Mouse (Mus musculus): ENCODE data around the gene Ppp1r13b. TPM values are rescaled to one million over a fixed set of nuclear protein-coding genes. Genes with fewer than 3 reads are reported as not detected.

Ppp1r13b gene
- polyA plus RNA-seq, 1 experiment from 2014 or later, result 8.1 TPM

DNA sequence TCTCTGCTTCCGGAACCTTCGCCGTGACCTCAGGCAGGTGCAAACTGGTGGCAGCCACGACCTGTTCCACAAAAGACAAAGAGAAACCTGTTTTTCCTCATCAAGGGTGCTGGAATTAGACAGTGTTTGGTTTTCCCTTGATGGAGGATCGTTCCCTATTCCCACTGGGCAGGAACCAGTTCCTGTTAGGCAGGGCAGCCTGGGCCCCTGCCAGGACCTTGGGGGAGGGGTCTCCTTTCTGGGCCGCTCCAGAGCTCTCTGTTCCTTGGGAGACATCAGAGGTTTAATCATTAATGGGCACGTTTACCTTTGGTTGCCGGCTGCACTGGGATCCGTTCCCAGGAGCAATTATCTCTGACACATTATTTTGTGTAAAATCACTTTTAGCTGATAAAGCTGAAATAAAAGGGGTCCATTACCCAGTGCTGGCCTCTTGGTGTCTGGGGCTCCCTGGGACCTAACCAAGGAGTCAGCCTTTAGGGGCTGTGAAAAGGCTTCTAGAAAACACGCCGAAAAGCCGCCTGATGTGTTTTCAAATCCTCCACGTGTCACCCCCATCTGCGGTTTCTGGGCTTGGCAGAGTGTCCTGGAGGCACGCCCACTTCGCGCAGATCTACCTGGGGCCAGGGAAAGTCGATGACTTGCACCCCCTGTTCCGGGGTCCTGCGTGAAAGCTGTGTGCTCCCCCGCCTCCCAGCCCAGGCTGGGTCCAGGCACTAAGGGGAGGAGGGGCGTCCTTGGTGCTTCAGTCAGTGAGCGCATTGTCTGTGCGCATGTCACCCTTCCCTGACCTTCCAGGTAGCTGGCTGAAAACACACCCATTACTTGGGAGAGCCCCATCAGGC, 29.0 kb upstream of the Ppp1r13b start:
- H3K27me3 ChIP-seq (replicated peaks), result 0 out of 2 replicates have a peak, but pooled peaks cover 2% of the 10 kb centered on the region
- H3K9me3 ChIP-seq (replicated peaks), result no peaks in the 10 kb centered on the region
- H3K4me1 ChIP-seq, result peaks cover 62% of the 10 kb centered on the region
- peak overlapping the region; percentile 21 for H3K4me2 ChIP-seq
- H3K9ac ChIP-seq, result no peak overlapping the region
- no peak overlapping the region for H3K27ac ChIP-seq
- no peak overlapping the region for H3K4me3 ChIP-seq
- 48% methylated on average over 24 of the region's 24 CpGs for WGBS (ENCODE audit: insufficient replicate concordance)
- no peak for ATAC-seq
- peaks cover under 1% of the 10 kb centered on the region; the same call in 1 of the 2 replicates for H3K36me3 ChIP-seq

DNA sequence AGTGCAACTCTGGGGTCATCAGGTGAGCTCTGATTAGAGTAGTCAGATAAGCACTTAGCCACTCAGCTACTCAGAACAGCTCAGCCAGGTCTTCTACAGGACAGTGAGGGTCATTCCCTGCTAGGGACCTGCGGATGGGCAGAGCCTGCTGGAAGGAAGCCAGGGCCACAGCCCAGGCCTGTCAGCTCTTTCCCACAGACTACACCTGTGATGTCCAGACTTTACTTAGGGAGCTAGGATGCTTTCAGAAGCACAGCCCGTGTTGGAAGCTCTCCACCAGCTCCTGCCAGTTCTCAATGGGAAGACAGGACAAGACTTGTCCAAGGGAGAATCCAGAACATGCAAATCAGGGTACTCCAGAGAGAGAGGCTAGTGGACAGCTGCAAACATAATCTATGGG, 26.1 kb upstream of the Ppp1r13b start:
- Histone ChIP-seq H3K4me3 (no peak overlapping the region), H3K9ac (no peak overlapping the region), H3K4me2 (peak overlapping the region; percentile 32; the same call in 1 of the 2 replicates), H3K4me1 (peaks cover 54% of the 10 kb centered on the region), H3K27me3 (replicated peaks) (0 out of 2 replicates have a peak, but pooled peaks cover 6% of the 10 kb centered on the region), H3K36me3 (no peaks in the 10 kb centered on the region), H3K27ac (0 out of 2 replicates have a peak overlapping the region, but pooled peaks have one; percentile 21), H3K9me3 (replicated peaks) (no peaks in the 10 kb centered on the region)
- ATAC-seq, result no peak
- WGBS (ENCODE audit: insufficient replicate concordance), result 69% methylated on average over 2 of the region's 2 CpGs

DNA sequence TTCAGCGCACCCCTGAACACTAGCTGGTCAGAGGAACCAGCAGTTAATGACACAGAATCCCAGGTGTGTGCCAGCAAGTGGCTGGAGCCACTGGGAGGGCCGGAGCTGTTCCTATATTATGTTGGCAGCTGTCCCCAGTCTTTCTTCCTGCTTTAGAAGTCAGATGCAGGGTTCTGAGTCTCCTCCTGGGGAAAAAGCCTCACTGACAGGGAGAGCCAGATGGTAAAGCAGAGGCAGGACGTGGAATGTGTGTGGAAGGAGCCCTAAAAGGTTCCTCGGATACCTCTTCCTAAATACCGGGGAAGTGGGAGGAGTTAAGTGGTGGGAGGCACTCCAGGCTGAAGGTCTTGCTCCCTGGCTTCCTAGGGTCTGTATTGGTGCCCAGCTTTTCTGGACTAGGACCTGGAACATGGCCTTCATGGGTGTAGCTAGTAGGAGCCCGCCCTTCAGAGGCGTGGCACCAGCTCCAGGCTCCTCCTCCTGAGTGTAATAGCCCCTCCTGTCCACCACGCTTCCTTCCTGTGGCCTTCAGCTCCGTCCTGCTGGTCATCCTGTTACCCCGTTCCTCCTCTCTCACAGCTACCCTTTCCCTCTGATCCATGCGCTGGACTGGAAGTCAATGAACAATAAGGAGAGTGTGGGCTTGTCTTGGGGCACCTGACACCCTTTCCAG, 25.3 kb upstream of the Ppp1r13b start:
- Histone ChIP-seq H3K36me3 (no peaks in the 10 kb centered on the region), H3K4me3 (no peak overlapping the region), H3K27me3 (replicated peaks) (0 out of 2 replicates have a peak, but pooled peaks cover 6% of the 10 kb centered on the region), H3K4me1 (peaks cover 46% of the 10 kb centered on the region), H3K4me2 (peak overlapping the region; percentile 32), H3K9me3 (replicated peaks) (no peaks in the 10 kb centered on the region), H3K9ac (no peak overlapping the region), H3K27ac (no peak overlapping the region; the same call in 1 of the 2 replicates)
- peak; percentile 73 for ATAC-seq
- 35% methylated on average over 11 of the region's 11 CpGs for WGBS (ENCODE audit: insufficient replicate concordance)

DNA sequence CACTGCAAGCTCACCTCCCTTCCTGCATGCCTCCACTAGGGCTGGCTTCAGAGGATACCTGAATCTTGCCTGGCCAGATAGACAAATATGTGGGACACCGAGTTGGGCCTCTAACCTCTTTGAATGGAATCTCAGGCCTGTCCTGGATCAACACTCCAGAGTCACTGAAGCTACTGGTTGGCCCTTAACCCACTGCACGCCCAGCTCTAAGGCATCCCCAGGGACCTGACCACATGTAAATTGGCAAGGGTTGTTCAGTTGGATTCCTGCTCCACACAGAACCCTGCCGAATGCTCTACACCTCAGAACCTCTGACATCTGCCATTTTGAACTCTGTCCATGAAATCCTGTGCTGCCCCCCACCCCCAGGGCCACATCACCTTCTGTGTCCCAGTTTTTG, 24.6 kb upstream of the Ppp1r13b start:
- H3K27ac ChIP-seq, result no peak overlapping the region
- peaks cover 39% of the 10 kb centered on the region for H3K4me1 ChIP-seq
- H3K4me2 ChIP-seq, result no peak overlapping the region
- H3K27me3 ChIP-seq (replicated peaks), result 0 out of 2 replicates have a peak, but pooled peaks cover 6% of the 10 kb centered on the region
- H3K36me3 ChIP-seq, result no peaks in the 10 kb centered on the region
- no peak overlapping the region for H3K4me3 ChIP-seq
- no peak overlapping the region for H3K9ac ChIP-seq
- WGBS (ENCODE audit: insufficient replicate concordance), result 65% methylated on average over 3 of the region's 3 CpGs
- no peaks in the 10 kb centered on the region for H3K9me3 ChIP-seq (replicated peaks)
- ATAC-seq, result no peak

DNA sequence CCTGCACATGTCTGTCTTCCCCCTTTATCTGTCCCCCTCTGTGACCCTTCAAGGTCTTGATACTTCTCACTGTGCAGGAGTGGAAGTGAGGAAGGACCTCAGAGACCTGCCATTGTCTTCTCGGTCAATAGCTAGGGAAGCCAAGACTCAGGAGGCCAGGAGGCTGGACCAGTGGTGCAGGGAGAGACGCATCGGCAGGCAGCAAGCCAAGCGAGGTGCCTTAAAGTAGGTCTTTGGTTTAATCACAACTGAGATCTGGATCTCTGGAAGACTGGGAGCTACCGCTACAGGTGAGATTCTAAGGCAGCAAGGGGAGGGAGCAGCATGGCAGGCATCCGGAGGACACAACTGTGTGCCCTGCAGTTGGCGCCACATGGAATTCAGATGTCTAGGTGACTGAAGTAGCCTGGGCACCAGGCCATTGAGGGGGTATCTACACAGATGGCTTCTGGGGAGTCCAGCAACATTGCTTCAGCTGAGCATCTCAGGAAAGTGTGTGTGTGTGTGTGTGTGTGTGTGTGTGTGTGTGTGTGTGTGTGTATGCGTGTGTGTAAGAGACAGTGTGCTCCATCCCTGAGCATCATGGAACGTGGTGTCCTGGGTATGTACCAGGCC, 23.6 kb upstream of the Ppp1r13b start:
- Histone ChIP-seq H3K9ac (no peak overlapping the region), H3K27ac (no peak overlapping the region), H3K4me1 (peaks cover 29% of the 10 kb centered on the region), H3K4me2 (no peak overlapping the region), H3K9me3 (replicated peaks) (no peaks in the 10 kb centered on the region), H3K36me3 (no peaks in the 10 kb centered on the region), H3K4me3 (no peak overlapping the region), H3K27me3 (replicated peaks) (0 out of 2 replicates have a peak, but pooled peaks cover 6% of the 10 kb centered on the region)
- 70% methylated on average over 9 of the region's 9 CpGs for WGBS (ENCODE audit: insufficient replicate concordance)
- no peak for ATAC-seq

DNA sequence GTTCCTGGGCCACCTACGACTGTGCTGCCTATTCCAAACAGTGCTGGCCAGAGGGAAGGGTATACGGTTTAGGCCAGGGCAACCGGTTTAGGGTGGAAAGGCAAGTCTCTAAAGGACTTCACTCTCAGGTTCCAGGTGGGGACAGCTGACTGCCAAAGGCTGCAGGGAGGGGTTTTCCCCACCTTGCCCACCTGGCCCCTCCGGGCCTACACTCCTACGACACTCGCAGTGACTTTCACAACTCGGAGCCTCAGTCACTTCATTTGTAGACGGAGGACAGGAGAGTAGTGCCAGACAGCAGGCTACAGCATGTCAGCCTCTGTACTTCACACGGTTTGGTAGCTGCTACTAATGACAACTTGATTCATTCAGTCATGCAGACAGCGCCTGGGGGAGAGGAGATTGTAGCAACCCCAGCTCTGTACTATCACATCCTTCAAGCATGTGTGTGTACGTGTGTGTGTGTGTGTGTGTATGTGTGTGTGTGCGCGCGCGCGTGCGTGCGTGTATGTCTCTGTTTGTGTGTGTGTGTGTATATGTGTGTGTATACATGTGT, 20.6 kb upstream of the Ppp1r13b start:
- H3K4me3 ChIP-seq, result no peak overlapping the region
- peaks cover 27% of the 10 kb centered on the region for H3K4me1 ChIP-seq
- no peak overlapping the region for H3K9ac ChIP-seq
- 78% methylated on average over 18 of the region's 18 CpGs for WGBS (ENCODE audit: insufficient replicate concordance)
- no peaks in the 10 kb centered on the region for H3K9me3 ChIP-seq (replicated peaks)
- no peak for ATAC-seq
- 0 out of 2 replicates have a peak, but pooled peaks cover 6% of the 10 kb centered on the region for H3K27me3 ChIP-seq (replicated peaks)
- no peak overlapping the region for H3K4me2 ChIP-seq
- H3K36me3 ChIP-seq, result no peaks in the 10 kb centered on the region
- no peak overlapping the region for H3K27ac ChIP-seq

DNA sequence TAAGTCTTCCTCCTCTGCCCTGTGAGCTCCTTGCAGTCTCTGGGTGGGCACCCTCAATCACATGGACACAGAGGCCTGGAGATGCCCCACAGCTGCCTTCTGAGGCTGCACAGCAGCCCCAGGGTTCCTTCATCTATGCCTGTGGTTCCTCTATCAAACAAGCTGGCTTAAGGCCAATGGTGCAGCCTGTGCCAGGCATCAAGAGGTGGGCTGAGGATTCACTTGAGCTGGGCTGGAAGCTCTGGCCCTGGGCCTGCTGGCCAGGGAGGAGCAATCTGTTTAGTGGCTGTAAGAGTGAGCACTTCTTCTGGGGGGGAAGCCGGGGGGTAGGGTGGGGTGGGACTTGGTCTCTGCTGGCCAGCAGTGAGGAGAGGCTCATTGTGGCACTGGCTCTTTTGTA, 19.4 kb upstream of the Ppp1r13b start:
- 70% methylated on average over 1 of the region's 1 CpGs for WGBS (ENCODE audit: insufficient replicate concordance)
- Histone ChIP-seq H3K27me3 (replicated peaks) (0 out of 2 replicates have a peak, but pooled peaks cover 6% of the 10 kb centered on the region), H3K9me3 (replicated peaks) (no peaks in the 10 kb centered on the region), H3K4me1 (peaks cover 27% of the 10 kb centered on the region), H3K27ac (no peak overlapping the region), H3K4me3 (no peak overlapping the region), H3K36me3 (no peaks in the 10 kb centered on the region), H3K4me2 (no peak overlapping the region), H3K9ac (no peak overlapping the region)
- ATAC-seq, result no peak

DNA sequence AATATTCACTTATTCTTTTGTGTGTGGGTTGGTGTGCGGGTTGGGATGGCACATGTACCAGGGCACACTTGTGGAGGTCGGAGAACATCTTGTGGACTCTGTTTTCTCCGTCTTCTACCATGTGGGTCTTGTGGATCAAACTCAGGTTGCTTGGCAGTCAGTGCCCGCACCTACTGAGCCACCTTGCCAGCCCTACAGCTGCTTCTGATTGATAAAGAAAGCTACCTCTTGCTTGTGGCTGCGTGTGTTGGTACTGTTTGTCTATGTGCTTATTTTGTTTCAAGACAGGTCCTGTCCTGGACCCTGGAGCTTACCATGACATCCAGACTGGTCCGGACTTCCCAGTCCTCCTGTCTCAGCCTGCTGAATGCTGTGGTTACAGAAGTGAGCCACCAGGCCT, 15.2 kb upstream of the Ppp1r13b start:
- H3K4me1 ChIP-seq, result peaks cover 28% of the 10 kb centered on the region
- H3K27me3 ChIP-seq (replicated peaks), result peaks cover 16% of the 10 kb centered on the region
- no peak overlapping the region for H3K4me2 ChIP-seq
- no peaks in the 10 kb centered on the region for H3K9me3 ChIP-seq (replicated peaks)
- 48% methylated on average over 6 of the region's 6 CpGs for WGBS (ENCODE audit: insufficient replicate concordance)
- H3K27ac ChIP-seq, result peak overlapping the region; percentile 61
- H3K4me3 ChIP-seq, result no peak overlapping the region
- peak; percentile 76 for ATAC-seq
- no peak overlapping the region for H3K9ac ChIP-seq
- no peaks in the 10 kb centered on the region for H3K36me3 ChIP-seq

DNA sequence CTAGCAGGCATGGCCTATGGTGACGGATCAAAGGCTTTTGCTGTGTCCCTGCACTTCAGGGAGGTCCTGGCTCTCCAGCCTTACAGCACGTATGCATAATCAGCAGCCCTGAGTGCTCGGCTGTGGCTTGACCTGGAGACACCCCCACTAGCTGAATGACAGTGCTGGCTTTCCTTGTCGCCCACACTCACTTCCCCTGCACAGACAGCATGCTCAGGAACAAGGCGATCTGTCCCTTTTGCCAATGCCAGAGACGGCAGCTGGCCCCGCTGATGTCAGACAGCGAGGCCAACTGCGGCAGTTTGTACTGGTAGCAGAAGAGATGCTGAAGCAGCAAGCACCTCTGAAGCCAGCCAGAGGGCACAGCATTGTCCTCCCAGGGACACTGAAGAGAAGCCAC, 12.1 kb upstream of the Ppp1r13b start:
- Histone ChIP-seq H3K9ac (no peak overlapping the region), H3K4me2 (no peak overlapping the region), H3K27ac (no peak overlapping the region), H3K27me3 (replicated peaks) (peaks cover 29% of the 10 kb centered on the region), H3K36me3 (no peaks in the 10 kb centered on the region), H3K4me1 (peaks cover 33% of the 10 kb centered on the region), H3K4me3 (no peak overlapping the region), H3K9me3 (replicated peaks) (no peaks in the 10 kb centered on the region)
- whole genome bisulfite sequencing (ENCODE audit: insufficient replicate concordance), result 27% methylated on average over 9 of the region's 9 CpGs
- no peak for ATAC-seq

DNA sequence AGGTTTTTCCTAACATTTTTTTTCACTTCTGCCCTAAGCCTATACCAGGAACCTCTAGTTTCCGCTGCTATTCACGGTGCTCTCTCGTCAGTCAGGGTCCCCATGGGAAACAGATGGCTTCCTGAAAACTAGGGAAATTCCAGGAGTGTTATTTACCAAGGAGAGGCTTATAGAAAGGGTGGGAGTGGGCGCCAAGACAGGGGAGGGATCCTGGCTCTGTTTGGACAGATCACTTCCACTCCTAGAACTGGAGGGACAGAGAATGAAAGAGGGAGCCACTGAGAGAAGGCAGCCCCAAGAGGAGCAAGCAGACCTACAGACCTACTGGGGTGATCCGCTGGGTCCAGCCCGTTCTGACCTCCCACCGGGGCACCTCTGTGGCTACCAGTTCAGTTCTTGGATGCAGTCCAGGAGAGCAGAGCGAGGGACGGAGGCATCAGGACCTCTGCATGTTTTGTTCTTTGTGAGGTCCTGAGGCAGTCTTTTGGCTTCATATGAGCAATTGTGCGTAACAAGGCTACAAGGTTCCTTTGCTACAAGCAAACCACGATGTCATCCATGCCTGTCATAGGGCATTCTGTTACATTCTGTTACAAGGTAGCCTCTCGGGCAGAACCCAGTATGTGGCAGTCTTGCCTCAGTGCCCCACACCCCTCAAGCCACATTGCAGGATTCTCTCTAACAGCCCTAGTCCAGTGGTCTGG, 8.8 kb upstream of the Ppp1r13b start:
- H3K9ac ChIP-seq, result no peak overlapping the region
- H3K4me2 ChIP-seq, result no peak overlapping the region
- no peak overlapping the region for H3K4me3 ChIP-seq
- no peaks in the 10 kb centered on the region for H3K36me3 ChIP-seq
- peaks cover 11% of the 10 kb centered on the region; the same call in 1 of the 2 replicates for H3K4me1 ChIP-seq
- no peak for ATAC-seq
- WGBS (ENCODE audit: insufficient replicate concordance), result 56% methylated on average over 12 of the region's 12 CpGs
- peaks cover 29% of the 10 kb centered on the region for H3K27me3 ChIP-seq (replicated peaks)
- H3K27ac ChIP-seq, result peak overlapping the region; percentile 46; the same call in 1 of the 2 replicates
- H3K9me3 ChIP-seq (replicated peaks), result no peaks in the 10 kb centered on the region

DNA sequence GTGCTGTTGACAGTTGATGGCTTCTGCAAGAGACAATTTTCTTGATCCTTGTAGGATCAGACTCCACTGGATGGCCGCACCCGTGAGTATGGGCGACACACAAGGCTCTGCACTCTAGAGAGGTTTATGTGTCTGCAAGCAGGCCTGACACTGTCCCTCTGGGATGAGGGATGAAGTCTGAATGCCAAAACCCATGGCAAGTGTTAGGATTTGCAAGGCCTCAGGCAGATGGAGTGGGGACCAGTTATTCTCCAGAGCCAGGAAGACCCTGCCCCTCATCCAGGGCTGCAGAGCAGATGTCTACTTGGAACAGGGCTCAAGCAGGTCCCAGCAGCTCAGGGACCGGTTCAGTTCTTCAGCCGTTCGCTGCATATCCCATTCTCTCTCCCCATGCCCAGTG, 7.9 kb upstream of the Ppp1r13b start:
- no peak overlapping the region for H3K4me3 ChIP-seq
- no peaks in the 10 kb centered on the region for H3K9me3 ChIP-seq (replicated peaks)
- H3K27me3 ChIP-seq (replicated peaks), result peaks cover 29% of the 10 kb centered on the region
- H3K4me2 ChIP-seq, result no peak overlapping the region
- H3K9ac ChIP-seq, result no peak overlapping the region
- peaks cover 11% of the 10 kb centered on the region; the same call in 1 of the 2 replicates for H3K4me1 ChIP-seq
- no peak for ATAC-seq
- WGBS (ENCODE audit: insufficient replicate concordance), result 79% methylated on average over 6 of the region's 6 CpGs
- H3K27ac ChIP-seq, result no peak overlapping the region
- no peaks in the 10 kb centered on the region for H3K36me3 ChIP-seq
